Mouse (Mus musculus): ENCODE data around the gene Efna5.

DNA sequence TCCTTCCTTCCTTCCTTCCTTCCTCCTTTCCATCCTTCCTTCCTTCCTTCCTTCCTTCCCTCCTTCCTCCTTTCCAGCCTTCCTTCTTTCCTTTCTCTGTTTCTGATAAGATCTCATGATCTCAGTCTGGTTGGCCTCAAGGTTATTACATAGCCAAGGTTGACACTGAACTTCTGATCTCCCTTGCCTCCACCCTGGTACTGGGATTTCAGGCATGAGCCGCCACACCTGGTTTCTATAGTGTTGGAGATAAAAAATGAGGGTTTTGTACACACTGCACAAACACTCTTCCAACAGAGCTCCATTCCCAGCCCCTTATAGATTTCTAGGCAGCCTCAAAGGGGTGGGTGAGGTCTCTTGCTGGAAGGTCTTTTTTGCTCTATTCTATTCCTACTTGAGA, 315.5 kb downstream of the Efna5 start:
- TF ChIP-seq ELF1 (IDR thresholded peaks at IDR 0.05; ENCODE audit: low read depth, low read length) = no peak
- TF ChIP-seq MAFK (IDR thresholded peaks at IDR 0.05; ENCODE audit: insufficient replicate concordance, low read length) = no peak

Data from CH12.LX (cell line).